Mouse (Mus musculus): ENCODE measurements around the gene Dnajc22. TPM values are rescaled to one million over a fixed set of nuclear protein-coding genes. Genes with fewer than 3 reads are reported as not detected.

Dnajc22 gene
- total and polyA plus RNA-seq, 2 experiments from 2014 or later = 0.61 TPM; not detected in 1

- Histone ChIP-seq H3K9ac (replicated peaks; ENCODE audit: low read depth, low read length) (no peak overlapping the region), H3K9me3 (replicated peaks; ENCODE audit: control insufficient read depth, low read length) (no peaks in the 10 kb centered on the region), H3K36me3 (replicated peaks; ENCODE audit: control insufficient read depth, insufficient read depth, low read length) (no peaks in the 10 kb centered on the region), H3K4me2 (ENCODE audit: low read depth, low read length) (no peak overlapping the region), H3K4me3 (ENCODE audit: low read depth, low read length) (no peak overlapping the region), H3K27me3 (ENCODE audit: control insufficient read depth, insufficient read depth, low read length) (no peaks in the 10 kb centered on the region), H3K27ac (ENCODE audit: low read depth) (no peak overlapping the region), H3K4me1 (ENCODE audit: control insufficient read depth, insufficient read depth) (no peaks in the 10 kb centered on the region)
- no peak for TF ChIP-seq EP300 (IDR thresholded peaks at IDR 0.05; ENCODE audit: low read depth)
- TF ChIP-seq CTCF (IDR thresholded peaks at IDR 0.05; ENCODE audit: low read depth) = no peak
- peak; percentile 13; the same call in 1 of the 2 replicates for ATAC-seq (ENCODE audit: insufficient read depth, low read depth)
- no peak for DNase-seq (ENCODE audit: low spot score)
- WGBS = 21% methylated on average over 11 of the region's 11 CpGs
Observed at GRCm38 (mm10) chr15:99120814-99121213, 27.8 kb downstream of the Dnajc22 start.

GRCm38 (mm10) chr15:99122642-99123041 is 29.7 kb downstream of the Dnajc22 start:
- DNase-seq (ENCODE audit: low spot score) (no peak), ATAC-seq (ENCODE audit: insufficient read depth, low read depth) (no peak)
- Histone ChIP-seq H3K4me1 (ENCODE audit: control insufficient read depth, insufficient read depth) (0 out of 2 replicates have a peak, but pooled peaks cover 4% of the 10 kb centered on the region), H3K27me3 (ENCODE audit: control insufficient read depth, insufficient read depth, low read length) (no peaks in the 10 kb centered on the region), H3K9me3 (replicated peaks; ENCODE audit: control insufficient read depth, low read length) (no peaks in the 10 kb centered on the region), H3K4me3 (ENCODE audit: low read depth, low read length) (no peak overlapping the region), H3K36me3 (replicated peaks; ENCODE audit: control insufficient read depth, insufficient read depth, low read length) (no peaks in the 10 kb centered on the region), H3K9ac (replicated peaks; ENCODE audit: low read depth, low read length) (no peak overlapping the region), H3K27ac (ENCODE audit: low read depth) (no peak overlapping the region), H3K4me2 (ENCODE audit: low read depth, low read length) (no peak overlapping the region)
- TF ChIP-seq EP300 (IDR thresholded peaks at IDR 0.05; ENCODE audit: low read depth) (no peak), CTCF (IDR thresholded peaks at IDR 0.05; ENCODE audit: low read depth) (no peak)
- WGBS = 77% methylated on average over 2 of the region's 2 CpGs

- WGBS = 2% methylated on average over 12 of the region's 12 CpGs
- Histone ChIP-seq H3K9ac (replicated peaks; ENCODE audit: low read depth, low read length) (peak within 1 kb of the TSS; percentile 96), H3K27me3 (ENCODE audit: control insufficient read depth, insufficient read depth, low read length) (no peaks in the 10 kb centered on the region), H3K4me3 (ENCODE audit: low read depth, low read length) (peak within 1 kb of the TSS; percentile 97), H3K36me3 (replicated peaks; ENCODE audit: control insufficient read depth, insufficient read depth, low read length) (no peaks in the 10 kb centered on the region), H3K27ac (ENCODE audit: low read depth) (peak within 1 kb of the TSS; percentile 94), H3K9me3 (replicated peaks; ENCODE audit: control insufficient read depth, low read length) (no peaks in the 10 kb centered on the region), H3K4me2 (ENCODE audit: low read depth, low read length) (peak within 1 kb of the TSS; percentile 88), H3K4me1 (ENCODE audit: control insufficient read depth, insufficient read depth) (peaks cover 26% of the 10 kb centered on the region; the same call in 1 of the 2 replicates)
- TF ChIP-seq CTCF (IDR thresholded peaks at IDR 0.05; ENCODE audit: low read depth) (no peak), EP300 (IDR thresholded peaks at IDR 0.05; ENCODE audit: low read depth) (no peak)
- ATAC-seq (ENCODE audit: insufficient read depth, low read depth) = no peak
- DNase-seq (ENCODE audit: low spot score) = no peak
Observed at GRCm38 (mm10) chr15:99125711-99126080, 32.7 kb downstream of the Dnajc22 start, which contains the start of gene Spats2. TSS of gene Spats2 (plus strand) at chr15:99125916.

- H3K4me3 ChIP-seq (ENCODE audit: low read depth, low read length) = peak overlapping the region; percentile 97
- H3K36me3 ChIP-seq (replicated peaks; ENCODE audit: control insufficient read depth, insufficient read depth, low read length) = 0 out of 2 replicates have a peak, but pooled peaks cover under 1% of the 10 kb centered on the region
- TF ChIP-seq CTCF (IDR thresholded peaks at IDR 0.05; ENCODE audit: low read depth) (no peak), EP300 (IDR thresholded peaks at IDR 0.05; ENCODE audit: low read depth) (no peak)
- ATAC-seq (ENCODE audit: insufficient read depth, low read depth) = peak; percentile 89
- DNase-seq (ENCODE audit: low spot score) = peak; percentile 73
- H3K9me3 ChIP-seq (replicated peaks; ENCODE audit: control insufficient read depth, low read length) = no peaks in the 10 kb centered on the region
- H3K4me2 ChIP-seq (ENCODE audit: low read depth, low read length) = peak overlapping the region; percentile 88
- peaks cover 27% of the 10 kb centered on the region; the same call in 1 of the 2 replicates for H3K4me1 ChIP-seq (ENCODE audit: control insufficient read depth, insufficient read depth)
- WGBS = under 1% methylated on average over 90 of the region's 115 CpGs
- H3K27me3 ChIP-seq (ENCODE audit: control insufficient read depth, insufficient read depth, low read length) = no peaks in the 10 kb centered on the region
- peak overlapping the region; percentile 94 for H3K27ac ChIP-seq (ENCODE audit: low read depth)
- peak overlapping the region; percentile 96 for H3K9ac ChIP-seq (replicated peaks; ENCODE audit: low read depth, low read length)
Observed at GRCm38 (mm10) chr15:99126081-99126815, 33.3 kb downstream of the Dnajc22 start.

- no peaks in the 10 kb centered on the region for H3K27me3 ChIP-seq (ENCODE audit: control insufficient read depth, insufficient read depth, low read length)
- peak; percentile 19 for ATAC-seq (ENCODE audit: insufficient read depth, low read depth)
- peak overlapping the region; percentile 96 for H3K9ac ChIP-seq (replicated peaks; ENCODE audit: low read depth, low read length)
- H3K9me3 ChIP-seq (replicated peaks; ENCODE audit: control insufficient read depth, low read length) = no peaks in the 10 kb centered on the region
- 0 out of 2 replicates have a peak, but pooled peaks cover 6% of the 10 kb centered on the region for H3K36me3 ChIP-seq (replicated peaks; ENCODE audit: control insufficient read depth, insufficient read depth, low read length)
- H3K4me2 ChIP-seq (ENCODE audit: low read depth, low read length) = peak overlapping the region; percentile 88
- peak overlapping the region; percentile 94 for H3K27ac ChIP-seq (ENCODE audit: low read depth)
- under 1% methylated on average over 30 of the region's 35 CpGs for WGBS
- peaks cover 27% of the 10 kb centered on the region; the same call in 1 of the 2 replicates for H3K4me1 ChIP-seq (ENCODE audit: control insufficient read depth, insufficient read depth)
- TF ChIP-seq CTCF (IDR thresholded peaks at IDR 0.05; ENCODE audit: low read depth) = no peak
- no peak for TF ChIP-seq EP300 (IDR thresholded peaks at IDR 0.05; ENCODE audit: low read depth)
- H3K4me3 ChIP-seq (ENCODE audit: low read depth, low read length) = peak overlapping the region; percentile 97
- no peak for DNase-seq (ENCODE audit: low spot score)
Observed at GRCm38 (mm10) chr15:99126816-99127365, 33.9 kb downstream of the Dnajc22 start.

Measured in heart, postnatal 0 days (tissue).